Mouse (Mus musculus): ENCODE measurements around the gene Olfr288. TPM values are rescaled to one million over a fixed set of nuclear protein-coding genes. Genes with fewer than 3 reads are reported as not detected.
A peak's percentile ranks its signal among the peaks of the same experiment; 100 is the strongest.

Gene Olfr288
- total RNA-seq (2021), result under 1 TPM in 1 of 2 experiments, not detected in 1; 0.45 TPM

DNA sequence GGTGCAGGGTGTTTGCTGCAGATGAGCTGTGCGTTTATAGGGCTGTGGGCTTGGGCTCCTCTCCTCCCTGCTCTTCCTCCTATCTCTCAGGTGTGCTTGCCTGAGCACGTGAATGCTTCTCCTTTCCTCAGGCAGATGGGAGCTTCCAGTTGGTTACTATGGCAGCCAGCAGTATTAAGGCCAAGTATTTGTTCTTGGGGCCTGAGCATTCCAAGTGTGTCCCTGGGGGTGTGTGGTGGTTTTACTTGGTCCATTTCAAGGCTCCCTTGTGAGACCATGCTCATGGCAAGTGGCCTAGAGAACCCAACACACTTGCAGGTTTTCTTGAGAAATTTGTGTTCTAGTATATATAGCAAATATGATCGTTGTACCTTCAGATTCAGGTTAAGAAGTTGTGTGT lies at the start of gene Olfr288:
Gene Olfr288, minus strand, starts transcription at position 101 of the 400 bp plus-strand sequence.
- DNase-seq (ENCODE audit: low spot score in 2 of 2), result no peak
- intact Hi-C loops (cut with DNase I), result no loop called here

GRCm38 (mm10) chr15:98235442-98235841 lies 40.1 kb upstream of the Olfr288 start:
- intact Hi-C loops (cut with DNase I), result no loop called here
- no peak for DNase-seq (ENCODE audit: low spot score in 2 of 2)

GRCm38 (mm10) chr15:98234350-98234749 lies 39.0 kb upstream of the Olfr288 start, which contains the start of gene Olfr286:
TSS of gene Olfr286 (minus strand) at chr15:98234450.
- no peak for DNase-seq (ENCODE audit: low spot score in 2 of 2)
- intact Hi-C loops (cut with DNase I), result no loop called here

GRCm38 (mm10) chr15:98226096-98226495 lies 30.8 kb upstream of the Olfr288 start:
- DNase-seq (ENCODE audit: low spot score in 2 of 2), result no peak
- intact Hi-C loops (cut with DNase I), result no loop called here

GRCm38 (mm10) chr15:98225610-98226009 lies 30.3 kb upstream of the Olfr288 start:
- no peak for DNase-seq (ENCODE audit: low spot score in 2 of 2)
- intact Hi-C loops (cut with DNase I), result no loop called here

DNA sequence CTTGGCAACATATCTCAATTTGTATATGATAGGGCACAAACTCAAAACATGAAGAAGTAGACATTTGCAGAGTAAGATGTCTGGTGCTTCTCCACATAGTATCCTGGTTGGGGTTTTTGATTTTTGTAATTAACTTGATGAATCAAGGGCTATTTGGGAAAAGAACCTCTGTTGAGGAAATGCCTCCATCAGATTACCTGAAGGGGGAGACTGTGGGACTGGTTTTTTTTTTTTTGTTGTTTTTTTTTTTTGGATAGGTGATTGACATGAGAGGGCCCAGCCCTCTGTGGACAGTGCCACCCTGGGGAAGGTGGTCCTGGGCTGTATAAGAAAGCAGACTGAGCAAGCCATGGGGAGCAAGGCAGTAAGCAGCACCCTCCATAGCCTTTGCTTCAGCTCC lies 27.0 kb upstream of the Olfr288 start:
- DNase-seq (ENCODE audit: low spot score in 2 of 2), result no peak
- intact Hi-C loops (cut with DNase I), result no loop called here

DNA sequence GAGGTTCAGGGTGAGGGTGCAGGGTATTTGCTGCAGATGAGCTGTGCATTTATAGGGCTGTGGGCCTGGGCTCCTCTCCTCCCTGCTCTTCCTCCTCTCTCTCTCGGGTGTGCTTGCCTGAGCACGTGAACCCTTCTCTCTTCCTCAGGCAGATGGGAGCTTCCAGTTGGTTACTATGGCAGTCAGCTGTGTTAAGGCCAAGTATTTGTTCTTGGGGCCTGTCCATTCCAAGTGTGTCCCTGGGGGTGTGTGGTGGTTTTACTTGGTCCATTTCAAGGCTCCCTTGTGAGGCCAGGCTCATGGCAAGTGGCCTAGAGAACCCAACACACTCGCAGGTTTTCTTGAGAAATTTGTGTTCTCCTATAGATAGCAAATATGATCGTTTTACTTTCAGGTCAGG lies 25.5 kb upstream of the Olfr288 start, which contains the start of the genes Gm44579 and Olfr287:
Gene Gm44579, minus strand, starts transcription at position 101 of the 400 bp plus-strand sequence.
Gene Olfr287, minus strand, starts transcription at position 180 of the 400 bp plus-strand sequence.
- no peak for DNase-seq (ENCODE audit: low spot score in 2 of 2)

GRCm38 (mm10) chr15:98214130-98214529 lies 18.8 kb upstream of the Olfr288 start:
- no peak for DNase-seq (ENCODE audit: low spot score in 2 of 2)
- intact Hi-C loops (cut with DNase I), result no loop called here

More for the DNA sequence above, 25.5 kb upstream of the Olfr288 start, which contains the start of the genes Gm44579 and Olfr287:
- intact Hi-C loops (cut with DNase I), result no loop called here

DNA sequence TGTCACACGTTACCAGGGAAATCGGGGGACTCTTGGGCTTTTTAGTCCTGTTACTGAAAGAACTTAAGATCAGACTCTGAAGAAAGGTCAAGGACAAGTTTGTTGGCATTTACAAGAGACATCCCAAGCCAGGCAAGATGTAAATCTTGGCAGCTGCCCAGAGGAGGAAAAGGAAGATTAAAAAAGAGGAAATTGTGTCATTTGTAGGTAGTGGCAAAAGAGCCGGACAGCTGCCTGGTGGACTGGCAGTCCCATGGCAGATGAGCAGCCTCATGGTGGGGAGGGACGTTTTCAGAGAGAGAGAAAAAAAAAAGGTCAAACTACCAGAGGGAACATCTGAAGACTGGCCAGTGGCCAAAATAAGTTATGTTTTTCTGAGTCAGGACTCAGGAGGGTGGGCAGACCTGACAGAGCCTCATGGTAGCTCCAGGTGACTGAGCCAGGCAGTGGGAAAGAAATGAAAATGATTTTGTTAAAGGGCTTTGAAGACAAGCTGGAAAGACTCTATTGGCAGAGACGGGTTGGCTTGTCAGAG lies 18.1 kb upstream of the Olfr288 start:
- no peak for DNase-seq (ENCODE audit: low spot score in 2 of 2)
- intact Hi-C loops (cut with DNase I), result no loop called here

DNA sequence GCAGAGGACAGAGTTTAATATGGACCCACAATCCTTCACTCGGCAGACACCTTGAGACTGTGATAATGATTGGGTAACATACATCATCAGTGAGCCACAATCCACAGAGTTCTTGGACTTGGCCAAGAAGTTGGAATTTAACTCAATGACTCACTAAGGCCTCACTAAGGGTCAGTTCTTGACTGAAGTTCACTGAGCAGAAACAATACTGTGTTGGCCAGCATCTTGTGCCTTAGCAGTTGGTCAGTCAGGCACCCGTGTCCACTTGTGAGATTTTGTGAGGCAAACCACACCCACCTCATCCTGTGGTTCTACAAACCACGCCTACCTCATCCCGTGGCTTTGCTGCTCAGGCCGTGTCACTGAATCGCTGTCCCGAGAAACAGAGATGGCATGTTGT lies 14.3 kb upstream of the Olfr288 start:
- intact Hi-C loops (cut with DNase I), result no loop called here
- DNase-seq (ENCODE audit: low spot score in 2 of 2), result no peak

DNA sequence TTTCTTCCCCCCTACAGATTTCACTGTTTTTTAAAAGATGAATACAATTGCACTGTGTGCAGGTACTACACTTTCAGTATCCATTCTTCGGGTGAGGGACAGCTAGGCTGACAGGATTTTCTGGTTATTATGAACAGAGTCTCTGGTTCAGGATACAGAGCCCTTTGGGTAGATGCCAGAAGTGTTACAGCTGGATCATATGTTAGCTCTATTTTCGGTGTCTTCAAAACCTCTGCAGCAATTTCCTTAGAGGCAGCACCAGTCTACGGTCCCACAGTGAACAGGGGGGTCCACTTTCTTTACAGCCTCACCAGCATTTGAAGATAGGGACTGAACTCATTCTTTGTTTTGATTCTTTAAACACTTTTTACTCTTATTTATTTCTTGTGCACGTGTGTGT lies 10.9 kb downstream of the Olfr288 start:
- intact Hi-C loops (cut with DNase I), result loop anchor here (5.0 kb wide), 1 partner anchor 113 kb away; the partner anchor contains the start of gene Zfp641
- DNase-seq (ENCODE audit: low spot score in 2 of 2), result no peak

DNA sequence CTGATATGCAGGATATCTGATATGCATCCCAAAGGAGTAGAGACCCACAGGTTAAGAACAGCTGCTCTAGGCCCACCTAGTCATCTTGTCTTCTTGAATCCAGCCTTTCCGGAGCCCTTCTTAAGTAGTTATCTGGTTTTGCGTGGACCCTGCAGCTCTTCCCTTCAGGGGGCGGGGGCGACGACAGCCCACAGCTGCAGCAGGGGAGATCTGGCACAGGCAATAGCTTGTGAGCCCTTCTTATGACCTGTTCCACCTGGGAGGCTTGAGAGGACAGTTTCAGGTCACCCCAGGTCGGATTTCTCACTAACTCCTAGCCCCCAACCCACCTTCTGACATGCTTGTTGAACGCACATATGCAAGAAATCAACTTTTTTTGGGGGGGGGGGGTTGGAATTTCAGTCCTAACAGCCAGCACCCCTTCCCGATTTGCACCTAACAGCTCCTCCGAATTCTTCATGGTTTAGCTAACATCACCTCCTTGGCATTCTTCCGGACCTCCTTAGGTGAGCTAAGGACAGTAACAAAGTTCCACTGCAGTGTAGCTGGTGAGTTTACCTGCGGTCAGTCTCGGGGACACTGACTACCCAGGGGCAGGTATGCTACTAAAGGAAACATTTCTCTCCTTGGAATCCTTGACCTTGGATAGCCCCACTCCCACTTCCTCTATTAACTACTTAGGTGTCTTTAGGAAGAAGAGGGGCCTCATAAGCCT lies 13.3 kb downstream of the Olfr288 start:
- intact Hi-C loops (cut with DNase I), result loop anchor here (2.0 to 5.0 kb wide), 2 partner anchors 115 to 207 kb away; partner anchors contain the start of gene Zfp641
- no peak for DNase-seq (ENCODE audit: low spot score in 2 of 2)

GRCm38 (mm10) chr15:98181132-98181711 lies 14.1 kb downstream of the Olfr288 start:
- intact Hi-C loops (cut with DNase I), result loop anchor here (2.0 to 5.0 kb wide), 2 partner anchors 116 to 208 kb away; partner anchors contain the start of gene Zfp641

DNA sequence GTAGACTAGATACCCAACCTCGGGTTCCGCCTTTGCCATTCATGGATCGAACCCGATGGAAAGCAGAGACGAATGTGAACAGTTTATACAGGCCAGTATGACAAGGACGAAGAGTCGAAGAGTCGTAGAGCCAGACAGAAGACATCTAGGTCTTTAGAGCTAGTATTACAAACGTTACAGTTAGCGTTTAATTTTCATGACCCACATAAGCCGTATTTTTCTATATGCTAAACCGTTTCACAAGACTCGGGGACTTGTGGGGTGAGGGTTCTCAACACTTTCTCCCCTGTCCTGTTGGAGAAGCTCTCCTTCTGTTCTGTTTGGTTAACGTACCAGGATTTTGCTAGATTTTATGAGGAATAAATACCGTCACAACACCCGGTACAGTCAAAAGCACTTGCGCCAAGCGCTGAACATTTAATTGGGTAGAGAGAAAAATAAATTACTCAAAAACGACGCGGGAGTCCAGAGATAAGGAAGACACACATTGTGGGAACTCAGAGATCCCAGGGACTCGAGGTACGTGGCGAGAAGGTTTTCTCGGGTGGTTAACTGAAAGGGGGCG lies 14.7 kb downstream of the Olfr288 start:
- DNase-seq (ENCODE audit: low spot score in 2 of 2), result no peak
- intact Hi-C loops (cut with DNase I), result loop anchor here (2.0 to 5.0 kb wide), 2 partner anchors 117 to 208 kb away; partner anchors contain the start of gene Zfp641

More at GRCm38 (mm10) chr15:98181132-98181711, 14.1 kb downstream of the Olfr288 start:
- peak; percentile 92 to 94 for DNase-seq (ENCODE audit: low spot score in 2 of 2)

GRCm38 (mm10) chr15:98177320-98177719 lies 18.0 kb downstream of the Olfr288 start:
- intact Hi-C loops (cut with DNase I), result no loop called here
- no peak for DNase-seq (ENCODE audit: low spot score in 2 of 2)

DNA sequence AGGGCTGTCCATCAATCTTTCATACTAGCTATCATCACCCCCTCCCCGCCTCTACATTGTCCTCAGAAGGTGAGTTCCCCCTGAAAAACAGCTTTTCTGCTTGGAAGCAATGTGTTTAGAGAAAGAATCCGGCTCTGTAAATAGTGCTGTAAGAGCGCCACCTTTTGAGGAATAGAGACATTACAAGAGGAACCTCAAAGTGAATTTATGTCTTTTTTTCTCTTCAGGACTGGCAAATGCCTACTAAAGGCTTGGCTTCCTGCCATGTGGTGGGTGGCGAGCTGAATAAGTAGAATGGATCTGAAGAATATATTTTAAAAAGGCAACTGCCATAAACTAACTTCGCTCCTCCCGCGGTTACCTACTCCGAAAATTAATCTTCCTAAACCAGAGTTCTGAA lies 21.5 kb downstream of the Olfr288 start:
- intact Hi-C loops (cut with DNase I), result loop anchor here (2.0 kb wide), 1 partner anchor 85 kb away; no protein-coding TSS in a partner anchor
- DNase-seq (ENCODE audit: low spot score in 2 of 2), result peak; percentile 67 to 75

DNA sequence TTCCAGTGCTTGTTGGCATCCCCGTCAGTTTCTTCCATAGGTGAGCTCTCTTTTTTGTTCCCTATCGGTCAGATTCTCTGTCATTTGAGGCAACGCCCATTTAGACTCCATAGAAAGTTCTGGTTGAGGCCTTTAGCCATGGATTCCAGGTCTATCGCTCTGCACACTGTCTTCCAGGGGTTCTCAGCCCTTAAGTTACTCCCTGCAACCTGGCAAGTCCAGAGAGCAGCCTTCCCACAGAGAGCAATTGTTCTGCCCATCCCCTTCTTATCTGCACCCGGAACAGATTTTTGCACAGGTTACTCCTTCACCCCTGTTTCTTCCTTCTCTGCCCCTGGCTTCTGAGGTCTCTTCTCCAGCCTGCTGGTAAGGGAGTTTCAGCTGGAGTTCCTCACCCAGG lies 23.2 kb downstream of the Olfr288 start:
- no peak for DNase-seq (ENCODE audit: low spot score in 2 of 2)
- intact Hi-C loops (cut with DNase I), result loop anchor here (2.0 kb wide), 1 partner anchor 83 kb away; no protein-coding TSS in a partner anchor

- DNase-seq (ENCODE audit: low spot score in 2 of 2), result no peak
- intact Hi-C loops (cut with DNase I), result no loop called here
These were observed 24.4 kb downstream of the Olfr288 start for GRCm38 (mm10) chr15:98170917-98171316.

GRCm38 (mm10) chr15:98170365-98170764 lies 25.0 kb downstream of the Olfr288 start:
- intact Hi-C loops (cut with DNase I), result no loop called here

DNA sequence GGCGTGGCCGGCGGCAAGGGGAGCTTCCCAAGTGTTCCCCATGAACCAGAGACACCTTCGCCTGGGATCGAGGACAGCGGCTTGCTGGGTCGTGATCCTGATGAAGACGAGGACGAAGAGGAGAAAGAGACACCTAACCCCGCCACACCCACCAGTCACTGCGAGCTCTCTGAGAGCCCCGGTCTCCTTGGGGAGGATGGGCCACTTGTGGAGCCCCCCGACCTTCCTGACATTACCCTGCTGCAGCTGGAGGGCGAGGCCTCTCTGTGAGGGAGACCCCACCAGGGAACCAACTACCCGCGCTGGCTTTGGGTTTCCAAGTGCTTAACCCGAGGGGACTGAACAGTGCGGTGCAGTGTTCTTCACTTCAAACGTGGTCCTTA lies 26.7 kb downstream of the Olfr288 start:
- intact Hi-C loops (cut with DNase I), result loop anchor here (10.0 kb wide), 1 partner anchor 204 kb away; the partner anchor contains the start of gene Tmem106c
- peak in 1 of 2 experiments; percentile 23 for DNase-seq (ENCODE audit: low spot score in 2 of 2)

More at GRCm38 (mm10) chr15:98170365-98170764, 25.0 kb downstream of the Olfr288 start:
- DNase-seq (ENCODE audit: low spot score in 2 of 2), result peak; percentile 53 to 67
